Mouse (Mus musculus) embryonic facial prominence, embryonic 14.5 days (tissue): ENCODE data around the gene Cdhr5. TPM values are rescaled to one million over a fixed set of nuclear protein-coding genes. Genes with fewer than 3 reads are reported as not detected.

Experiments used
- ATAC-seq: fragments of 200-750 bp; cut with Nextera tagmentation; 2 replicates; pipeline ENCODE4 v1.8.0; 2017; ENCODE audit warnings: low read depth, moderate number of reproducible peaks, moderate TSS enrichment
- DNase-seq: peaks from one replicate; pipeline ENCODE4 v3.0.0-alpha.2; 2015; ENCODE audit warnings: low spot score
- H3K27ac ChIP-seq: fragments of 300-500 bp; sonication (generic); replicated peaks from 2 replicates; pipeline ENCODE4 v1.5.1; 2014; ENCODE audit warnings: low read depth, mild to moderate bottlenecking, low read length, moderate library complexity
- H3K27me3 ChIP-seq: fragments of 300-500 bp; sonication (generic); replicated peaks from 2 replicates; pipeline ENCODE4 v1.6.1; 2014; ENCODE audit warnings: low read length; ENCODE audit not compliant: control insufficient read depth, insufficient read depth
- H3K36me3 ChIP-seq: fragments of 300-500 bp; sonication (generic); 2 replicates; pipeline ENCODE4 v1.6.1; 2014; ENCODE audit warnings: low read length, mixed read lengths; ENCODE audit not compliant: control insufficient read depth, insufficient read depth
- H3K4me1 ChIP-seq: fragments of 300-500 bp; sonication (generic); 2 replicates; pipeline ENCODE4 v1.6.1; 2014; ENCODE audit warnings: antibody characterized with exemption, low read length; ENCODE audit not compliant: control insufficient read depth, insufficient read depth
- H3K4me2 ChIP-seq: fragments of 300-500 bp; sonication (generic); 2 replicates; pipeline ENCODE4 v1.6.1; 2014; ENCODE audit warnings: low read depth, mild to moderate bottlenecking, low read length, moderate library complexity, mixed read lengths
- H3K4me3 ChIP-seq: fragments of 300-500 bp; sonication (generic); 2 replicates; pipeline ENCODE4 v1.5.1; 2014; ENCODE audit warnings: low read depth, mild to moderate bottlenecking, low read length
- H3K9ac ChIP-seq: fragments of 300-500 bp; sonication (generic); 2 replicates; pipeline ENCODE4 v1.6.1; 2014; ENCODE audit warnings: low read depth, mild to moderate bottlenecking, low read length, moderate library complexity, mixed read lengths
- H3K9me3 ChIP-seq: fragments of 300-500 bp; sonication (generic); 2 replicates; pipeline ENCODE4 v1.6.1; 2016; ENCODE audit warnings: low read length; ENCODE audit not compliant: control insufficient read depth
- WGBS: fragments of 180-500 bp; shearing (Covaris S2); extraction: QIAGEN DNeasy Blood & Tissue Kit; methylation state at CpG from one replicate; pipeline ENCODE4 v1.1.7; 2014; 5-methylcytosine and 5-hydroxymethylcytosine counted together
- polyA plus RNA-seq: library from polyadenylated mRNA; unstranded; fragments of >200 nt; fragmentation: Nextera tagmentation; extraction: Ambion mirVana; gene quantifications from 2 replicates; pipeline ENCODE4 v1.2.1, GENCODE M21; 2014

The Cdhr5 gene
- polyA plus RNA-seq, 1 experiment from 2014 or later: 0.21 TPM

- ATAC-seq (no peak), DNase-seq (no peak)
- Histone ChIP-seq H3K4me1 (no peaks in the 10 kb centered on the region), H3K27ac (no peak overlapping the region), H3K27me3 (no peaks in the 10 kb centered on the region), H3K36me3 (peaks cover 78% of the 10 kb centered on the region), H3K9ac (no peak overlapping the region), H3K9me3 (no peaks in the 10 kb centered on the region), H3K4me2 (no peak overlapping the region), H3K4me3 (no peak overlapping the region)
- WGBS: 98% methylated on average over 9 of the region's 9 CpGs
Observed at GRCm38 (mm10) chr7:141301386-141301785, 24.8 kb upstream of the Cdhr5 start.

DNA sequence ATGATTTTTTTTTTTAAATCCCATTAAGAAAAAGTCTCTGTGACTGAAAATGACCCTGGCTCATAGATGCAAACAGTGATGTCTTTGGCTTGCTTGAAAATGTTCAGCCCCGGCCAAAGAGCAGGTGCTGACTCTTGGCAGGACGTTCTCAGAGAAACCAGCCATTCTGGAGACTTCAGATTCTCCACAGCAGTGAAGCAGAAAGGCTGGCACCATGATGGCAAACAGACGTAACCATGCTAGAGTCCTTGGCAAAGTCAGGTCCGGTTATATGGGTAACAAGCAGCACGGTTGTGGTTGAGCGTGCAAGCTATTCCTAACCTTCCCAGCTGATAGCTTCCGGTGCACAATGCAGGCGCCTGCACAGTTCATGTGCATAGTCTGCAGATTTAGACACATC is 22.6 kb upstream of the Cdhr5 start:
- no peaks in the 10 kb centered on the region for H3K4me1 ChIP-seq
- H3K9ac ChIP-seq: no peak overlapping the region
- peaks cover 56% of the 10 kb centered on the region for H3K36me3 ChIP-seq
- H3K27ac ChIP-seq: no peak overlapping the region
- no peak overlapping the region for H3K4me2 ChIP-seq
- no peak overlapping the region for H3K4me3 ChIP-seq
- 93% methylated on average over 8 of the region's 8 CpGs for WGBS
- no peaks in the 10 kb centered on the region for H3K9me3 ChIP-seq
- ATAC-seq: no peak
- no peak for DNase-seq
- peaks cover 21% of the 10 kb centered on the region for H3K27me3 ChIP-seq

DNA sequence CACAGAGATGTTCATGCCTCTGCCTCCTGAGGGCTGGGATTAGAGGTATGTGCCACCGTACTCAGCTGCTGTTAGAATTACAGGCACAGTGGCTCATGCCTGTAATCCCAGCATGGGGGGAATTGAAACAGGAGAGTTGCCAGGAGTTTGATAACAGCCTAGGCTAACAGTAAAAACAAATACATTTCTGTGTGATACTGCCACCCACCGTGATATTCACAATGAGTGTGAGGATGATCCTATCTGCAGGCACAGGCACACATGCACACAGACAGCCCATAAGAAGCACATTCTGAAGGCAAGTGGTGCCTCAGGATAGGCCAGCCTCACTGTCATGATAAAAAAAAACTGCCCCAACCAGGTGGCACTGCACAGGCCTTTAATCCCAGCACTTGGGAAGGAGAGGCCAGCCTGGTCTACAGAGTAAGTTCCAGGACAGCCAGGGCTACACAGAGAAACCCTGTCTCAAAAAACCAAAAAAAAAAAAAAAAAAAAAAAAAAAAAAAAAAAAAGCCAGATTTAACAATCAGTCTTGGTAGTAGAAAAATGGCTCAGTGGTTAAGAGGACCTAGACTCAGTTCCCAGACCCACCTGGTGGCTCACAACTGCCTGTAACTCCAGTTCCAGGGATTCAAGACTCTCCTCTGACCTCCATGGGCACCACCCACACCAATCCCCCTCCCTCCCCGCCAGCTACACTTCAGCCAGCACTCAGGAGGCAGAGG is 21.5 kb upstream of the Cdhr5 start:
- Histone ChIP-seq H3K4me2 (no peak overlapping the region), H3K36me3 (peaks cover 45% of the 10 kb centered on the region)
- no peak for ATAC-seq

DNA sequence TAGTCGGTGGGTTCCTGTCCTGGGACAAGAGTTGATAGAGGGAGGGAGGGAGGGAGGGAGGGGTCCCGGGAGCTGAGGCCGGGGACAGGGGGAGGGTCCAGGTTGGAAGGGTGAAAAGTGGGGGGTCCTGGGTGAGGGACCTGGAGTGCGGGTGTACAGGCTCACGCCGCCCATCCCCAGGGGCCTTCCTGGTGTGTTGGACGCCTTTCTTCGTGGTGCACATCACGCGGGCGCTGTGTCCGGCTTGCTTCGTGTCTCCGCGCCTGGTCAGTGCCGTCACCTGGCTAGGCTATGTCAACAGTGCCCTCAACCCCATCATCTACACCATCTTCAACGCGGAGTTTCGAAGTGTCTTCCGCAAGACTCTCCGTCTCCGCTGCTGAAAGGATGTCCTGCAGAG is 17.9 kb upstream of the Cdhr5 start:
- Histone ChIP-seq H3K27ac (no peak overlapping the region), H3K4me1 (peaks cover 10% of the 10 kb centered on the region; the same call in 1 of the 2 replicates), H3K9me3 (no peaks in the 10 kb centered on the region), H3K4me3 (peak overlapping the region; percentile 37), H3K4me2 (peak overlapping the region; percentile 79), H3K36me3 (peaks cover 14% of the 10 kb centered on the region; the same call in 1 of the 2 replicates), H3K9ac (peak overlapping the region; percentile 62), H3K27me3 (peaks cover 54% of the 10 kb centered on the region)
- WGBS: 7% methylated on average over 16 of the region's 22 CpGs
- ATAC-seq: no peak
- DNase-seq: no peak

More for the DNA sequence above, 21.5 kb upstream of the Cdhr5 start:
- Histone ChIP-seq H3K27me3 (peaks cover 32% of the 10 kb centered on the region), H3K9me3 (no peaks in the 10 kb centered on the region), H3K4me1 (0 out of 2 replicates have a peak, but pooled peaks cover 4% of the 10 kb centered on the region), H3K9ac (no peak overlapping the region), H3K27ac (no peak overlapping the region), H3K4me3 (no peak overlapping the region)
- 76% methylated on average over 3 of the region's 3 CpGs for WGBS
- DNase-seq: no peak

DNA sequence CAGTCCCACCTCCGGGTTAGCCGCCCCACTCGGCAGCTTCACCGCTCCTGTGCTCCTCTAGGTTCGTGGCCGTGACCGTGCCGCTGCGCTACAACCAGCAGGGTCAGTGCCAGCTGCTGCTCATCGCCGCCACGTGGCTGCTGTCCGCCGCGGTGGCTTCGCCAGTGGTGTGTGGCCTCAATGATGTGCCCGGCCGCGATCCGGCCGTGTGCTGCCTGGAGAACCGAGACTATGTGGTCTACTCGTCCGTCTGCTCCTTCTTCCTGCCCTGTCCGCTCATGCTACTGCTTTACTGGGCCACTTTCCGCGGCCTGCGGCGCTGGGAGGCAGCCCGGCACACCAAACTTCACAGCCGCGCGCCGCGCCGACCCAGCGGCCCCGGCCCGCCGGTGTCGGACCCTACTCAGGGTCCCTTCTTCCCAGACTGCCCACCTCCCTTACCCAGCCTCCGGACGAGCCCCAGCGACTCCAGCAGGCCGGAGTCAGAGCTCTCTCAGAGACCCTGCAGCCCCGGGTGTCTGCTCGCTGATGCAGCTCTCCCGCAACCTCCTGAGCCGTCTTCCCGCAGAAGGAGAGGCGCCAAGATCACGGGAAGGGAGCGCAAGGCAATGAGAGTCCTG is 17.4 kb upstream of the Cdhr5 start:
- peaks cover 10% of the 10 kb centered on the region; the same call in 1 of the 2 replicates for H3K4me1 ChIP-seq
- H3K4me3 ChIP-seq: peak overlapping the region; percentile 37
- H3K9me3 ChIP-seq: no peaks in the 10 kb centered on the region
- H3K4me2 ChIP-seq: peak overlapping the region; percentile 79
- DNase-seq (peak; percentile 26), ATAC-seq (no peak)
- no peak overlapping the region for H3K27ac ChIP-seq
- peaks cover 54% of the 10 kb centered on the region for H3K27me3 ChIP-seq
- 2% methylated on average over 35 of the region's 53 CpGs for WGBS
- 0 out of 2 replicates have a peak, but pooled peaks cover 9% of the 10 kb centered on the region for H3K36me3 ChIP-seq
- peak overlapping the region; percentile 62 for H3K9ac ChIP-seq

DNA sequence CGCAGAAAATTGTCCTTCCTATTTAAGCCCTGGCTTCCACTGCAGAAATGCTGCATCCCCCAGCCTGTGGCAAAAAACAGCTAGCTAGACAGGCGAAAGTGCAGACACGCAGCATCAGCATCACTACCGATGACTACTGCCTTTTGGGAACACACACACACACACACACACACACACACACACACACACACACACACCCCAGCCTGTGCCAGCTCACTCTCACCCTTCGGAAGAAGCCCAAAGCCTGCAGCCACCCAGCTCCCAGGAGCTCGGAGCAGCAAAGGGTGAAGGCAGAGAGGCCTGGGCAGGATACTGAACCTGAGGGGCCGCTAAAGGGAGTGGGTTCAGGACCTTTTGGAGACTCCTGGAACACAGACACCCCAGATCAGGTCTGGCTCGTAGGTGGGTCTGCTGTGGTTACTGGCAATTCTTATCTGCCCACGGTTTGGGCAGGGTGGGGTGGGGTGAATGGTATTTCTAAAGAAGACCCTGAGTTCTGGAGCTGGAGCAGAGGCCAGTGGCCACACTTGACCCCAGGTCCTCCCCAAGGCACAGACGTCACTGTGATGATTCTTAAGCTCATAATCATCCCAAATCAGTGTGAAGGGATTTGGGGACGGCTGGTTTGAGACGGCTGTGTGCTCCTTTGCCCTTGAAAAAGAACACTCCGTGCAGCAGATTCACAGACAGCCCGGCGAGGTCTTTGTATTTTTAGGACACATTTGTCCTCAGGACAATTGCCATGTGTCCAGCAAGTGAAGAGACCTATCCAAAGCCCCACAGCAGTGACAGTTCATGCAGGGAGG is 16.2 kb upstream of the Cdhr5 start:
- DNase-seq (no peak), ATAC-seq (no peak)
- H3K27me3 ChIP-seq: peaks cover 54% of the 10 kb centered on the region
- peak overlapping the region; percentile 53 for H3K4me3 ChIP-seq
- no peaks in the 10 kb centered on the region for H3K9me3 ChIP-seq
- H3K4me2 ChIP-seq: peak overlapping the region; percentile 95
- peak overlapping the region; percentile 61; the same call in 1 of the 2 replicates for H3K9ac ChIP-seq
- 38% methylated on average over 14 of the region's 15 CpGs for WGBS
- peaks cover 10% of the 10 kb centered on the region; the same call in 1 of the 2 replicates for H3K4me1 ChIP-seq
- H3K27ac ChIP-seq: no peak overlapping the region
- H3K36me3 ChIP-seq: 0 out of 2 replicates have a peak, but pooled peaks cover 8% of the 10 kb centered on the region

GRCm38 (mm10) chr7:141291921-141292582 is 15.5 kb upstream of the Cdhr5 start, which contains the start of gene Drd4:
Gene Drd4 (plus strand): TSS chr7:141292006.
- 5% methylated on average over 13 of the region's 46 CpGs for WGBS
- Histone ChIP-seq H3K9ac (peak within 1 kb of the TSS; percentile 61), H3K4me3 (peak within 1 kb of the TSS; percentile 53), H3K9me3 (no peaks in the 10 kb centered on the region), H3K4me1 (peaks cover 10% of the 10 kb centered on the region; the same call in 1 of the 2 replicates), H3K4me2 (peak within 1 kb of the TSS; percentile 95), H3K36me3 (0 out of 2 replicates have a peak, but pooled peaks cover 3% of the 10 kb centered on the region), H3K27ac (no peak within 1 kb of the TSS), H3K27me3 (peaks cover 54% of the 10 kb centered on the region)
- peak; percentile 89 for ATAC-seq
- DNase-seq: peak; percentile 68

GRCm38 (mm10) chr7:141288042-141288441 is 11.5 kb upstream of the Cdhr5 start:
- H3K9me3 ChIP-seq: no peaks in the 10 kb centered on the region
- no peak overlapping the region for H3K27ac ChIP-seq
- H3K4me2 ChIP-seq: no peak overlapping the region
- DNase-seq: no peak
- H3K4me1 ChIP-seq: peaks cover 6% of the 10 kb centered on the region; the same call in 1 of the 2 replicates
- H3K4me3 ChIP-seq: no peak overlapping the region
- 86% methylated on average over 3 of the region's 3 CpGs for WGBS
- peaks cover 21% of the 10 kb centered on the region for H3K27me3 ChIP-seq
- no peaks in the 10 kb centered on the region for H3K36me3 ChIP-seq
- no peak for ATAC-seq
- H3K9ac ChIP-seq: no peak overlapping the region
